In genomic region chr4:134922111-134922924, GRCm38 (mm10) we compare ENCODE assay signal across 8 mouse cellular contexts. TPM values are rescaled to one million over a fixed set of nuclear protein-coding genes. Genes with fewer than 3 reads are reported as not detected.
A peak's percentile ranks its signal among the peaks of the same experiment; 100 is the strongest.
DNase-seq lines count a peak whose midpoint lies in the region; ATAC-seq and TF ChIP-seq lines count a peak whose summit lies in the region.

No protein-coding gene starts in this region.

- H3K9me3 ChIP-seq in heart, embryonic 12.5 days (replicated peaks) = no peaks in the 10 kb centered on the region
- H3K9me3 ChIP-seq in ES-E14 (ENCODE audit: control insufficient read depth, insufficient read depth, low read depth, low read length) = no peaks in the 10 kb centered on the region
- H3K9me3 ChIP-seq in forebrain, embryonic 14.5 days (replicated peaks; ENCODE audit: control insufficient read depth, low read length) = no peaks in the 10 kb centered on the region
- H3K9me3 ChIP-seq in liver, embryonic 12.5 days (replicated peaks) = no peaks in the 10 kb centered on the region

- H3K4me1 ChIP-seq in heart, embryonic 12.5 days (replicated peaks) = peaks cover 21% of the 10 kb centered on the region
- peaks cover 5 to 6% of the 10 kb centered on the region in 2 experiments; a peak in 2 of 4 replicates for H3K4me1 ChIP-seq in ES-E14 (ENCODE audit: control insufficient read depth in 2 of 2, insufficient read depth in 2 of 2, low read length in 2 of 2, poor library complexity in 1 of 2)
- peaks cover 22% of the 10 kb centered on the region for H3K4me1 ChIP-seq in forebrain, embryonic 14.5 days (ENCODE audit: control insufficient read depth, insufficient read depth, low read length)
- peaks cover 65% of the 10 kb centered on the region for H3K4me1 ChIP-seq in liver, embryonic 12.5 days

- H3K27me3 ChIP-seq in heart, embryonic 12.5 days (replicated peaks) = no peaks in the 10 kb centered on the region
- no peaks in the 10 kb centered on the region for H3K27me3 ChIP-seq in forebrain, embryonic 14.5 days (replicated peaks; ENCODE audit: control insufficient read depth, insufficient read depth, low read length)
- H3K27me3 ChIP-seq in liver, embryonic 12.5 days (replicated peaks) = no peaks in the 10 kb centered on the region

- H3K36me3 ChIP-seq in heart, embryonic 12.5 days = peaks cover 20% of the 10 kb centered on the region
- H3K36me3 ChIP-seq in ES-E14 (ENCODE audit: control insufficient read depth, insufficient read depth, low read length, poor library complexity, severe bottlenecking) = peaks cover 25% of the 10 kb centered on the region
- H3K36me3 ChIP-seq in forebrain, embryonic 14.5 days (ENCODE audit: control insufficient read depth, insufficient read depth, low read length) = peaks cover 25% of the 10 kb centered on the region
- peaks cover 35% of the 10 kb centered on the region for H3K36me3 ChIP-seq in liver, embryonic 12.5 days

- peak overlapping the region; percentile 65 for H3K9ac ChIP-seq in heart, embryonic 12.5 days
- peak overlapping the region; percentile 80 for H3K9ac ChIP-seq in ES-E14 (ENCODE audit: insufficient read depth, low read depth, low read length, poor library complexity, severe bottlenecking)
- H3K9ac ChIP-seq in forebrain, embryonic 14.5 days (ENCODE audit: low read length) = peak overlapping the region; percentile 73
- H3K9ac ChIP-seq in liver, embryonic 12.5 days = peak overlapping the region; percentile 100

- peak overlapping the region; percentile 73 for H3K4me2 ChIP-seq in heart, embryonic 12.5 days
- peak overlapping the region; percentile 97 for H3K4me2 ChIP-seq in forebrain, embryonic 14.5 days (ENCODE audit: low read length)
- peak overlapping the region; percentile 82 for H3K4me2 ChIP-seq in liver, embryonic 12.5 days

- 52% methylated on average over 10 of the region's 10 CpGs for WGBS in heart, embryonic 12.5 days
- WGBS in forebrain, embryonic 14.5 days = 60% methylated on average over 10 of the region's 10 CpGs
- WGBS in liver, embryonic 12.5 days (ENCODE audit: insufficient replicate concordance) = 52% methylated on average over 10 of the region's 10 CpGs

- DNase-seq in heart, adult 9 months (ENCODE audit: low spot score in 2 of 2) = no peak
- DNase-seq in ES-E14 (ENCODE audit: low read depth, low spot score) = no peak
- no peak for DNase-seq in forebrain, embryonic 14.5 days (ENCODE audit: low spot score)
- DNase-seq in frontal cortex, postnatal 14 days (ENCODE audit: low spot score in 2 of 2) = no peak
- DNase-seq in right cerebral cortex, adult 18-20 months = no peak
- no peak for DNase-seq in left cerebral cortex, adult 8-10 months (ENCODE audit: low spot score in 2 of 2)

- in situ Hi-C loops in ES-E14 (cut with MboI; ENCODE audit: low sequenced_read_pairs in 2 of 2, unreplicated experiment in 2 of 2) = no loop called here

- H3K27ac ChIP-seq in heart, embryonic 12.5 days (ENCODE audit: poor library complexity, severe bottlenecking) = peak overlapping the region; percentile 81
- H3K27ac ChIP-seq in ES-E14 (ENCODE audit: insufficient read depth, low read depth, low read length, poor library complexity, severe bottlenecking) = peak overlapping the region; percentile 96; the same call in 1 of the 2 replicates
- peak overlapping the region; percentile 82 for H3K27ac ChIP-seq in forebrain, embryonic 14.5 days (ENCODE audit: low read depth, low read length)
- peak overlapping the region; percentile 99 for H3K27ac ChIP-seq in liver, embryonic 12.5 days

- ATAC-seq in heart, embryonic 12.5 days (ENCODE audit: insufficient number of reproducible peaks, low FRiP score) = no peak
- ATAC-seq in forebrain, embryonic 14.5 days = peak; percentile 3; the same call in 1 of the 2 replicates
- ATAC-seq in liver, embryonic 12.5 days = no peak

- H3K4me3 ChIP-seq in heart, embryonic 12.5 days = peak overlapping the region; percentile 81
- peak overlapping the region; percentile 58 to 66 for H3K4me3 ChIP-seq in ES-E14 (ENCODE audit: insufficient read depth in 1 of 2, low read depth in 1 of 2, low read length in 2 of 2, poor library complexity in 1 of 2, severe bottlenecking in 1 of 2)
- peak overlapping the region; percentile 100 for H3K4me3 ChIP-seq in forebrain, embryonic 14.5 days (ENCODE audit: low read depth, low read length)
- H3K4me3 ChIP-seq in liver, embryonic 12.5 days = peak overlapping the region; percentile 100

TF ChIP-seq in ES-E14, 5 proteins besides CTCF, POLR2A, EP300 and RAD21:
- TF ChIP-seq HCFC1 (IDR thresholded peaks at IDR 0.05; ENCODE audit: borderline replicate concordance, insufficient read depth, low read length) = no peak
- no peak for TF ChIP-seq MAFK (IDR thresholded peaks at IDR 0.05; ENCODE audit: insufficient read depth, low read depth, low read length)
- no peak for TF ChIP-seq ZC3H11A (IDR thresholded peaks at IDR 0.05; ENCODE audit: borderline replicate concordance, low read depth, low read length)
- TF ChIP-seq ZNF384 (IDR thresholded peaks at IDR 0.05; ENCODE audit: low read depth, low read length) = no peak
- TF ChIP-seq CHD2 (IDR thresholded peaks at IDR 0.05; ENCODE audit: low read depth, low read length) = no peak

RNA-seq across cellular contexts. Expression of gene Rsrp1, which starts 1.1 kb away (rescaled TPM):
- polyA plus RNA-seq in heart, embryonic 12.5 days (2016; fragmentation: Nextera tagmentation; extraction: Ambion mirVana) = 386 and 405 TPM in 2 replicates
- total RNA-seq in ES-E14 (2012; rRNA removed) = 93.9 and 130 TPM in 2 replicates
- polyA plus RNA-seq in forebrain, embryonic 14.5 days (2014; fragmentation: Nextera tagmentation; extraction: Ambion mirVana) = 363 and 474 TPM in 2 replicates
- polyA plus RNA-seq in liver, embryonic 12.5 days (2016; fragmentation: Nextera tagmentation; extraction: Ambion mirVana) = 310 and 322 TPM in 2 replicates
- 100 to 1,000 TPM; 218 to 302 (median 272) TPM for total RNA-seq in left cerebral cortex, adult 8-10 months (2022)

RNA-seq across cellular contexts. Expression of gene Tmem50a, which starts 7.5 kb away (rescaled TPM):
- 140 and 145 TPM in 2 replicates for polyA plus RNA-seq in heart, embryonic 12.5 days (2016; fragmentation: Nextera tagmentation; extraction: Ambion mirVana)
- 118 and 183 TPM in 2 replicates for total RNA-seq in ES-E14 (2012; rRNA removed)
- 166 and 178 TPM in 2 replicates for polyA plus RNA-seq in forebrain, embryonic 14.5 days (2014; fragmentation: Nextera tagmentation; extraction: Ambion mirVana)
- 94.2 and 94.9 TPM in 2 replicates for polyA plus RNA-seq in liver, embryonic 12.5 days (2016; fragmentation: Nextera tagmentation; extraction: Ambion mirVana)
- 100 to 1,000 TPM; 119 to 138 (median 124) TPM for total RNA-seq in left cerebral cortex, adult 8-10 months (2022)

RNA-seq across cellular contexts. Expression of gene Syf2, which starts 8.4 kb away (rescaled TPM):
- 55.7 and 61.9 TPM in 2 replicates for polyA plus RNA-seq in heart, embryonic 12.5 days (2016; fragmentation: Nextera tagmentation; extraction: Ambion mirVana)
- total RNA-seq in ES-E14 (2012; rRNA removed) = 68.3 and 76.6 TPM in 2 replicates
- 68.1 and 72.7 TPM in 2 replicates for polyA plus RNA-seq in forebrain, embryonic 14.5 days (2014; fragmentation: Nextera tagmentation; extraction: Ambion mirVana)
- polyA plus RNA-seq in liver, embryonic 12.5 days (2016; fragmentation: Nextera tagmentation; extraction: Ambion mirVana) = 70.8 and 72.8 TPM in 2 replicates
- 10 to 100 TPM; 48.4 to 62.7 (median 56.9) TPM for total RNA-seq in left cerebral cortex, adult 8-10 months (2022)

RNA-seq across cellular contexts. Expression of gene Rhd, which starts 58.0 kb away (rescaled TPM):
- polyA plus RNA-seq in heart, embryonic 12.5 days (2016; fragmentation: Nextera tagmentation; extraction: Ambion mirVana) = 23.6 and 28.1 TPM in 2 replicates
- 12.4 and 21.0 TPM in 2 replicates for total RNA-seq in ES-E14 (2012; rRNA removed)
- 0.85 and 0.99 TPM in 2 replicates for polyA plus RNA-seq in forebrain, embryonic 14.5 days (2014; fragmentation: Nextera tagmentation; extraction: Ambion mirVana)
- polyA plus RNA-seq in liver, embryonic 12.5 days (2016; fragmentation: Nextera tagmentation; extraction: Ambion mirVana) = 477 and 480 TPM in 2 replicates
- total RNA-seq in left cerebral cortex, adult 8-10 months (2022) = under 1 TPM in 1 of 4 experiments, not detected in 3; 0.50 TPM
